Mouse (Mus musculus): ENCODE data around the gene Aifm3. TPM values are rescaled to one million over a fixed set of nuclear protein-coding genes. Genes with fewer than 3 reads are reported as not detected.

Gene Aifm3
- 10 to 100 TPM in 1 of 2 experiments, 1 to 10 TPM in 1; 7.3 to 11.7 TPM for total RNA-seq (2021)
- long read RNA-seq, experiment 1, transcript Aifm3-201 (21 exons, 2,688 nt): major isoform, 8 of 11 reads
- long read RNA-seq, experiment 1, partial matches to known transcripts: 1 of 11 reads
- long read RNA-seq, experiment 1, other reads (novel, unspliced or antisense): 2 of 11 reads
- long read RNA-seq, experiment 2, transcript Aifm3-201 (21 exons, 2,688 nt): major isoform, 8 of 12 reads
- long read RNA-seq, experiment 2, partial matches to known transcripts: 2 of 12 reads
- long read RNA-seq, experiment 2, other reads (novel, unspliced or antisense): 2 of 12 reads

DNA sequence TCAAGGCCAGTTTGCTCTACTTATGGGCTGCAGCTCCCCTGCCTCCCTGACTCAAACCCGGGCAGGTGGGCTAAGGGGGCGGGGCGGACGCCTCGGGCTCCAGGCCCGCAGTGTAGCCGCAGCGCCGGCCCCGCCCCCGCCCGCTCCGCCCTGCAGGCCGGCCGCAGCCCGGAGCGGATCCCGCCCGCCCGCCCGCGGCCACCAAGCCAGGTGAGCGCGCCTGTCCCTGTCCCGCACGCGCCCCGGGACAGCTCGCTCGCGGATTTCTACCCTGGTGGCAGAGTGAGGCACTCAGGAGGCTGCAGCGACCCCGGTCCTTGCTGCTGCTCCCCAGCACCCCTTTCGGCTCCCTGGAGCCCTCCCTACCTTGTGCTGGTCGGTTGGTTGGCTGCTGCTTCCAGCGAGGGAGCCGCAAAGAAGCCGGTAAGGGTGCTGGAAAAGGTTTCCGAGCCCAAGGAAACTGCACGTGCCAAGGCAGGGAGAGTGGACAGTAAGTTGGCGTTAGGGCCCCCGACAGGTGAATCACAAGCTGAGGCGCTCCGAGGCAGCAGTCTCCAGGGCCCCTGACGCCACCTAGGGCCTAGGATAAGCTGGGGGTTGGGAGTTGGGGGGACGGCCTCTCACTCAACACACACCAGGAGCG is at the start of gene Aifm3:
TSS of gene Aifm3 (plus strand) at position 143 of the 643 bp plus-strand sequence.
- DNase-seq (ENCODE audit: low spot score in 2 of 2): peak; percentile 25 to 47

DNA sequence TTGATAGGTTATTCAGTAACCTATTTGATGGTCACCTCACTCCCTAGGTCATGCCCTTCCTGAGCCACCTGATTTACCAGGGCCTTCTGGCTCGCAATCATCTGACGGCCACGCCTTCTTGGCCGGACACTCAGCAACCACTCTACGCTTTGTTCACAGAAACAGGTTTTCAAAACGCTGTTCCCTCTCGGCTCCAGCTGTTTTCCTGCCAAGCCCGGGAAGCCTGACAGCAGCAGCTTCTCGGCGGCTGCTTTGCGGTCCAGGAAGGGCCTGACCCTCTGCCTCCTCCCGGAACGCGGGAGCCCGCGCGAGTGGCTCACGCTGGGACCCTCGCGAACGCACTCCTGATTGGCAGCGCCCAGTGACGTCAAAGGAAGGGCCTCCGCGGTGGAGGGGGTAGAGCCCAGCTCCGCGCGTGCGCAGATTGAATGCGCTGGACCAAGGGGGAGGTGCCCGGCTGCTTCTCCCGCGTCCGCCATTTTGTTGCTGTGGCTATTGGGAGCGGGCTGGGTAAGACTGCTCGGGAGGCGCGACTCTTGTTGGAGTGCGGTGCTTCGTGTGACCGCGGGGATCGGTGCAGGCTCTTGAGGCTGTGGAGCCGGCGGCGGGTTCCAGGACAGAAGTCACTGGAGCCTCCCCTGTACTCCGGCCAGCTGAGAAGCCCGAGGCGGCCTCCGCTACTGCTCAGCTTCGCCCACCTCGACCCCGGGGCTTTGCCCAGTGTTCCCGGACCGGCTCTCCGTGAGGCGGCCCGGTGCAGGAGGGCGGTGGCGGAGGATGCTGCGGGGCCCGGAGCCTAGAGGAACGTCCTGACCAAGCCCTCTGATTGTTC is 37.7 kb upstream of the Aifm3 start, which contains the start of gene Crkl:
TSS of gene Crkl (plus strand) at position 447 of the 832 bp plus-strand sequence.
- DNase-seq (ENCODE audit: low spot score in 2 of 2): peak; percentile 97

DNA sequence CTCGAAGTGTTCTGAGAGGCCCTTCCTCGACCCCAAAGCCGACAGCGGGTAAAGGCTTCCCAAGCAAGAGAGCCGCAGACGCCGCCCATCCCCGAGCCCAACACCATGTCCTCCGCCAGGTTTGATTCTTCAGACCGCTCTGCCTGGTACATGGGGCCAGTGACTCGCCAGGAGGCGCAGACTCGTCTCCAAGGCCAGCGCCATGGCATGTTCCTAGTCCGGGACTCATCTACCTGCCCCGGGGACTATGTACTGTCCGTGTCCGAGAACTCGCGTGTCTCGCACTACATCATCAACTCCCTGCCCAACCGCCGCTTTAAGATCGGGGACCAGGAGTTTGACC is 37.1 kb upstream of the Aifm3 start:
- peak in 1 of 2 experiments; percentile 46 for DNase-seq (ENCODE audit: low spot score in 2 of 2)

DNA sequence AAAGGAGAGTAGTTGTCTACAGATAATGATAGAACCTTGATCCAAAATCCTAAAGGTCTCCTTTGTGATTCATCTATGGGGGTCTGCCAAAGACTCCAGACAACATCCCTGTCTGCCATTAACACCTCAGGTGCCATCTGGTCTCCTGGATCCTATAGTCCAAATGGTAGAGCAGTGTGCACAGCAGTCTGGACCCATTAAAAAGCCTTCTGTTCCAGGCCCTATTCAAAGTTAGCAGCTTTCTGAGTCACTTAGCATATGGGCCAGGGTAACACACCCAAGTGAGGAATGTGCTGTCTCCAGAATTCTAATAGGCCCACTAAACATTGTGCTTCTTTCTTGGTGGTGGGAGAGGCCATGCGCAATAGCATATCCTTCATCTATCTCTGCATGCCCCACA is 32.5 kb upstream of the Aifm3 start:
- no peak for DNase-seq (ENCODE audit: low spot score in 2 of 2)

DNA sequence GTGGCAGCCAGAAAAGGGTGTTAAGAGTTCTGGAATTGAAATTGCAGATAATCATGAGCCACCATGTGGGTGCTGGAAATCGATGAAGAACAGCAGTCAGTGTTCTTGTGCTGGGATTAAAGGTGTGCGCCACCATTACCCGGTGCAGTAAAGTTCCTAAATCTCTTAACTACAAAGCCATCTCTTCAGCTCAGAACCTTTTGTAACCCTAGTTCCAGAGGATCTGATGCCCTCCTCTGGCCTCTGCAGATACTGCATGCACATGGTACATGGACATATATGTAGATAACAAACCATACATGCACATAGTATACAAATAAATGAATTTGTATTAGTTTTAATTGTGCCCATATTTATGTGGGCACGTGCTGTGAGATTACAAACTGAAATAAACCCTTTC is 29.2 kb upstream of the Aifm3 start:
- no peak for DNase-seq (ENCODE audit: low spot score in 2 of 2)

DNA sequence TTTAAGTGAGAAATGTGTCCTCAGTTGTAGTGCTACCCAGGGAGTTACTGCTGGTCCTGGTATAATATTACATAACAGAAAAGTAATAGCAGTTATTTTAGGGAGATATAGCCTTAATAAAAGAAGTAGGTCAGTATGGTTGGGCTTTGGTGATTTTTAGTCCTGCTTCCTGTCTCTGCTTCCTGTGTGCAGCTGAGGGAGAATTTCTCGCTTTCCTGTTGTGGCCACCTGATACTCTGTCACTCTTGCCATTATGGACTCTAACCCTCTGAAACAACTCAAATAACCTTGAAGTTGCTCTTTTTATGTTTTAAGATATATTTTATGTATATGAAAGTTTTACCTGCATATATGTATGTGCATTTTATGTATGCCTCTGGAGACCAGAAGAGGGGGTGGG is 27.8 kb upstream of the Aifm3 start:
- DNase-seq (ENCODE audit: low spot score in 2 of 2): no peak

DNA sequence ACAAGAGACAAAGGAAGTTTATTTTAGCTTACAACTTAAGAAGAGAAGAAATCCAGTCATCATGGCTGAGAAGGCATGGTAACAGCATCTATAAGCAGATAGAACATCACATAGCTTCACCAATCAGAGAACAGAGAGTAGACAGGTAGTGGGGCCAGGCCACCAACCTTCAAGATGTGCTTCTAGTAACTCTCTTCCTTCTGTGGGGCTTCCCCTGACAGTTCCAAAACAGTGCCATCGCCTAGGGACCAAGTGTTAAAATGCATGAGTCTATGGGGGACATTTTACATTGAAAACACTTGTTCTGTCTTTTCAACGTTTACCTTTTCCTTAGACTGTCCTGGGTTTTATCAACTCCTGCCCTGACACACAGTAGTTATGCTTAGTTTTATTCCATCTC is 26.2 kb upstream of the Aifm3 start:
- DNase-seq (ENCODE audit: low spot score in 2 of 2): no peak

DNA sequence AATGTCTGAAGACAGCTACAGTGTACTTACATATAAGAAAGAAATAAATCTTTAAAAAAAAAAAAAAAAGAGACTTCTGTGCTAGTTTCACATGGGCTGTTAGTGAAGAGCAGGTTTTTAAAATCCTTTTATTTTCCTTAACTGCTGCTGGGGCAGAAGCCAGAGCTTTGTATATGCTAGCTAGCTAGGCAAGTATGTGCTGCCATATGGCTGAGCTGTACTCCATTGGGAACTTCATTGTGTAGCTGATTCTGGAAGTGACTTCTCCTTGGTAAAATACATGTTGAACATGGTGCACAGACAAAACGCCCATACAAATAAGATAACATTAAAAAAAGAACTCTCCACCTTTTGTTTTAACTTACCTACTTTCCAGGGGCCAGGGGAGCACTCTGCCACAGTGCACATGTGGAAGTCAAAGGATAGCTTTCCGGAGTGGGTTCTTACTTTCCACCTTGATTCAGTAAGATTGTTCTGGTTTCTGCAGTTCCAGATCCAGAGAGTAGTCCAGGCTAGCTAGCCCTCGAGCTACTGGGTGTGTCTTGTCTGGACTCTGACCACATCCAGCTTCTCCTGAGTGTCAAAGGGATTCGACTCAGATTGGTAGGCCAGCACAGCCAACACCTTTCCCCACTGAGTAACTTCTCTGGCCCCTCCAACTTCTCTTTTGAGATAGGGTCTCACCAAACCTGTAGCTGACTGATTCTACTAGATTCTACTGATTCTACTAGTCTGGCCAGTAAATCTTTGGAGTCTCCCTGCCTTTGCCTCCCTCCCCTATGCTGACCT is 22.3 kb upstream of the Aifm3 start:
- no peak for DNase-seq (ENCODE audit: low spot score in 2 of 2)

DNA sequence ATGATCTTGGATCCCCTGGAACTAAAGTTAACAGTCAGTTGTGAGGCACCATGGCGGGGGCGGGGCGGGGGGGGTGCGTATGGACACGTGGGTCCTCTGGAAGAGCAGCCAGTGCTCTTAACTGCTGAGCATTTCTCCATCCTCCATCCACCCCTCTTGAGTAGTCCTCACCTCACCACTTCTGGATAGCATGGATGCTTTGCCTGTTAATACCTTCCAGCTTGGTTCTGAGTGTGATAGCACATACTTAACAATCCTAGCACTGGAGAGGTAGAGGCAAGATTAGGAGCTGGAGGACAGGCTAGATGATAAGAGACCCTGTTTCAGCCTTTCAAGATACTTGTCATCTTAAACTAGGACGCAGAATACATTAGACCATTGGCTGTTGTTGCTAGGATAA is 16.9 kb upstream of the Aifm3 start:
- no peak for DNase-seq (ENCODE audit: low spot score in 2 of 2)

DNA sequence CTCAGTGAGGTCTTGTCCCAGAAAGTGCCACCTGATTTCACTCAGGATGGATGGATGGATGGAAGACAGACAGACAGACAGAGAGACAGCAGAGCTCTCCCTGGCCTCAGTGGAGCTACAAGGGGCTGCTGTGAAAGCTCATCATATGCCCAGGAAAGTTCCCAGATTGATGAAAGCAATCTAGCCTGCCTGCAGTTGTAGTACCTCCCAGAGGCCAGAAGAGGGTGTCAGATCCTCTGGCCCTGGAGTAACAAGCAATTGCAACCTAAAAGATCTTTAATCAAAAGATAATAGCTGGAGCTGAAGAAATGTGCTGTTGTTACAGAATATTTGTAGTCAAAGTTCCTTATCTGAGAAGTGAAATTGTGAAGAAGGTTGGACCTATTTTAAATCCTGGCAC is 15.3 kb upstream of the Aifm3 start:
- peak in 1 of 2 experiments; percentile 20 for DNase-seq (ENCODE audit: low spot score in 2 of 2)

DNA sequence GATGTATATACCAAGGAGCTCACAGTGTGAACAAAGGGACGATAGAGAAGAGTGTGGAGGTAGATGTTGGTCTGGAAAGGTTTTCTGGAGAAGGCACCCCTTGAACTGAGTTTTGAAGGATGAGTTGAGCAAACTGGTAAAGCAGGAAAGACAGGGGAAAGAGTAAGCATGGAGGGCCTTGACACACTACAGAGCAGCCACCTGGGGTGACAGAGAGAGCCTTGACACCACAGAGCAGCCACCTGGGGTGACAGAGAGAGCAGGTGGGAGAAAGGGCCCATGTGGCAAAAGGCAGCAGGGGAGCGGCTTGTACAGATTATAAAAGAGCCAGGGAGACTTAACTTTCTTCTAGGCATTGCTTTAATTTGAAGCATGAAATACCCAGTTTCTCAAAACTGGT is 14.7 kb upstream of the Aifm3 start:
- no peak for DNase-seq (ENCODE audit: low spot score in 2 of 2)

DNA sequence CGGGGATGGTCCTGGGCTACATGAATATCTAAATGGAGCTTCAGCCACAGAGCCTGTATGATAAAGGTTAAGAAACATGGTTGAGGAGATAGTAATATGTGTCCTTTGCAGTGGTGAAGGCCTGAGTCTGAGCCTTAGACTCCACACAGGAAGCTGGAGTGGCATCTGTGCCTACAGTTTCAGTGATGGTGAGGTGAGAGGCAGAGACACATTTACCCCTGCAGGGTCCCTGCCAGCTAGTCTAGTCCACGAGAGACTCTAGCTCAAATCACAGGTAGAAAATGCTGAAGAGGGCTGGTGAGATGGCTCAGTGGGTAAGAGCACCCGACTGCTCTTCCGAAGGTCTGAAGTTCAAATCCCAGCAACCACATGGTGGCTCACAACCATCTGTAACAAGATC is 14.1 kb upstream of the Aifm3 start:
- DNase-seq (ENCODE audit: low spot score in 2 of 2): no peak

DNA sequence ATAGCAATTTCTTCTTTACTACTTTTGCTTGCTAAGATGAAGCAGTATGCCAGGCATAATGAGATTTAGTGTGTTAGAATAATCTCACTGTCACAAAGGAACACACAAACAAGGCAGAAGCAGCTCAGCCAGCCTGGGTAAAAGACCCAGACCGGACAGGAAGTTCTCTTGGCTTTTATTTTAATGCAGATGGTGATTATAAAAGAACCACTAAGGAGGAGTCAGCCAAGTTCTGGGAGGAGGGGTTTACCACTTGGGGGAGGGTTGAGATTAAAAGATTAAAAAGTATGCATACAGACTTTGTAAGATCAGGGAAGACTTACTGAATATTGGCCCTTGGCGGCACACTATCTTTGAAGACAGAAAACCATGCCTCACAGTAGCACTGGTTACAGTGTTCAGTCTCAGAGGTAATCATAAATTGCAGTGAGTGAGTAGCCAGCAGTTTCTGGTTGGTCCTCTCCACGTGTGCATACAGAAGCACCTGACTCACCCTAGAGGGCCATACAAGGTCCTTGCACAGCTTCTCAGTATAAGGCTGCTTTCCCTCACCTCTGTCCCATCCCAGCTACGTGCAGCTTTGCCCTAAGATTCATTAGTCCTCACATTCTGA is 11.0 kb upstream of the Aifm3 start:
- no peak for DNase-seq (ENCODE audit: low spot score in 2 of 2)

DNA sequence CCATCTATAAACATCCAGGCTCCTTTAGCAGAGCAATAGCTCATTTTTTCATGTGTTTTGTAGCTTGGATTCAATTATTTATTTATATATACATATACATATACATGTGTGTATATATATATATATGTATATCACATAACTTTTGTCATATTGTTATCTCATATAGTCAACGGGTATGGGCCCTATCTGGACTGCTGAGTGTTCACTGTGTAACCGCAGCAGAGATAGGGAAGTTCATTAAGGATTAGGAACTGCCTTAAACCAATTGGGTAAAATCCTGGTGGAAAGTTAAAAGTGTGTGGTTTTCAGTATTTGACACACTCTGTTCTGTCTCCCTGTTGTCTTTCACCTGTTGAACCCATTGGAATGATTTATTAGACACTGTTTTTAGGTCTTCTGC is 7.9 kb upstream of the Aifm3 start:
- DNase-seq (ENCODE audit: low spot score in 2 of 2): no peak

DNA sequence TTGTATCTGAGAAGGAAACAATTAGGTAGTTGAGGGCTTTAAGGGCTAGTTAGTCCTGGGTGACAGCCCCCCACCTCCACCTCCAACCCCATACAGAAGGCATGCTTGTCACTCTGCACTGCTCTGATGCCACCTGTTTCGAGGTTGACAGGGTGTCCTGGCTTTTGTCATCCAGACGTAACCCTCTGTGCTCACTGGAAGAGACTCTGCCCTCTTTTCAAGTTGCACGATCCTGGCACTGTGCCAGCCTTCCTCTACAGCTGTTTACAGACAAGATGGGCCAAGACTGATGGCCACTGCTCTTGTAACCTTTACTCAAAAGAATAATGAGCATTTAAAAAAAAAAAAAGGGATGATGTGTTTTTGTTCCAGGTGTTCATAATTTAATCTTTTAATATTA is 2.9 kb upstream of the Aifm3 start:
- DNase-seq (ENCODE audit: low spot score in 2 of 2): peak in 1 of 2 experiments; percentile 52

DNA sequence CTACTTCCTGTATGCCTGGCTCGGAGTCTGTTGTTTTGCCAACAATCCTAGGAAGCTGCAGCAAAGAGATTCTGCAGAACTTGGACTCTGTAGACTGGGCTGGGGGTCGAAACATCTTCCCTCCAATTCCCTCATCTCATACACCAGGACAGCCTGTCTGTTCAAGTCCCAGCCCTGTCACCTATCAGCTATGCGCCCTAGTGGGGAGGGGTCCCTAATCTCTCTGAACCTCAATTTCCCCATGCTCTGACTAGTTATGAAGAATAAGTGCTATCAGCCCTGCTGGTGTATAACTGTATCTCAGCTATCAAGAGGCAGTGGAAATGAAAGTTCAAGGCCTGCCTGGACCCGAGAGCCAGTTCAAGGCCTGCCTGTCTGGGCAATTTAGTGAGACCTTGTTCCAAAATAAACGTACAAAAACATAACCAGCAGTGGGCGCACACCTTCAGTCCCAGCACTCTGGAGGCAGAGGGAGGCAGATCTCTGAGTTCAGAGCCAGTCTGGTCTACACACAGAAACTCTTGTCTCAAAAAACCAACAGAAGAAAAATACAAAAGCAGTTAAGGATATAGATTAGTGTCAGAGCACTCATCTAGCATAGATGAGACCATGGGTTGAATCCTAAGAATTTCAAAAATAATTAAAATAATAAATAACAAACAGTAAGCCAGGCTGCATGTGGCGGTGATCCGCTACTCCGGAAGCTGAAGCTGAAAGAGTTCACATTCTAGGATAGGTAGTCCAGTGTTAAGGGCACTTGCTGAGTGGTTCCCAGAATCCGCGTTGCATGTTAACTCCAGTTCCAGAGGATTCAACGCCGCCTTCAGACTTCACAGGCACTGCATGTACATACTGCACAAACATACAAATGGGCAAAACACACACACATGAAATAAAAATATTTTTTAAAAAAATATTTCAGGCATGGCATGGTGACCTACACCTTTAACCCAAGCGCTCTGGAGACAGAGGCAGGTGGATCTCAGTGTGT is 638 bp upstream of the Aifm3 start:
- DNase-seq (ENCODE audit: low spot score in 2 of 2): peak in 1 of 2 experiments; percentile 30

DNA sequence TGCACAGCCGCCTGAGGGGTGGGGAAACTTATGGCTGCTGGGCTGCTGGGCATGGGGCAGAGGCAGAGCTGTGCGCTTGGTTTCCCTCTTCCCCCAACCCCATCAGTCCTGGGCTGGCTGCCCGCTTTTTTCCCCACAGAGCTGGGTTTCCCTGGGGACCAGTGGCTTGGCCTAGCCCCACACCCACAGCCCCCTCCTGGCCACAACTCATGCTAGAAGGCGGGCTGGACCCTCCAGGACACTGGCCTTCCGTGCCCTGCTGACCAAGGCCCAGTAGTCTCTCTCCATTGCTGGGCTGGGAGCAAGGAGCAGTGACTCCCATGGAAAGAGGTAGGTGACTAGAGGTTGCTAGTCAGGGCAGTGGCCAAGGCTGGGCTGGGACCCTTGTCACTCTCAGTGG is 1.7 kb downstream of the Aifm3 start:
- no peak for DNase-seq (ENCODE audit: low spot score in 2 of 2)

DNA sequence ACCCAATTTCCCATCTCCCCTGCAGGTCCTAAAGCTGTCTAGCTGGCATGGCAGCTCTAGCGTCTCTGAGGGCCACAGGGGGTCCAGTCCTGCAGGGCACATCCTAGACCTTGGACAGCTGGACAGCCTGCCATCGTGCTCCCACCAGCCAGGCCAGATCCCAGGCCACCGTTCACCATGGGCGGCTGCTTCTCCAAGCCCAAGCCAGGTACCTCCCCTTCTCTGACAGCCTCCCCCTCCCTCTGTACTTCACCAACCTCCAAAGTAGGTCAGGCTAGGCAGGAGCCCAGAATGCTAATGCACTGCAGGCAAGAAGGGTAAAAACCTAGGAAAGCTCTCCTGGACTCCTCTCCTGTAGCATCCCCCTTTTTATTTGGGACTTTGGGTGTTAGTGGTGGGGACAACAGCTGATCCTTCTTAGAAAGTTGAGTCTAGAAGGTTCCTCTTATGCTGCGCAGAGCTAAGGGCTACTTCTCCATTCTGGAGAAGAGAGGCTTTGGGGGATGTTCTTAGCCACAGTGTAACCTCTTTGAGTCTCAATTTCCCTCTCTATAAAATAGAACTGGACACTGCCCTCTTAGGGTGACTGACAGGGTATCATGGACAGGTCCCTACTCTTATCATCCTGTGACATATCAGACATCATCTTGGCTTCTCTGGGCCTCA is 2.6 kb downstream of the Aifm3 start:
- DNase-seq (ENCODE audit: low spot score in 2 of 2): no peak
